Mouse (Mus musculus) left cerebral cortex, adult 2 months (tissue): ENCODE data around the gene 4931440F15Rik. TPM values are rescaled to one million over a fixed set of nuclear protein-coding genes. Genes with fewer than 3 reads are reported as not detected.

ENCODE experiments used
- DNase-seq, 2 experiments: peaks; one replicate each; pipeline ENCODE4 v3.0.0; 2021 to 2022; ENCODE audit warnings: low spot score in 2 of 2, mixed read lengths in 1 of 2; ENCODE audit errors: extremely low spot score in 1 of 2
- H3K27ac ChIP-seq: fragments of 200-600 bp; 2 replicates; pipeline ENCODE4 v1.8.1; 2022
- H3K4me3 ChIP-seq: fragments of 200-600 bp; 2 replicates; pipeline ENCODE4 v1.8.1; 2022
- CTCF ChIP-seq: fragments of 200-600 bp; IDR thresholded peaks from 2 replicates; pipeline ENCODE4 v1.8.1; 2022; ENCODE audit warnings: antibody characterized with exemption, mild to moderate bottlenecking, moderate library complexity
- intact Hi-C: fragments of 180-260 bp; cut with DNase I; formaldehyde crosslinking; loops from one replicate; pipeline ENCODE4 v1.15.1; 2025
- total RNA-seq, 2 experiments: library from RNA; stranded (reverse); gene quantifications; 2 replicates each; pipeline ENCODE4 v1.2.3; 2021

4931440F15Rik gene
- total RNA-seq, 2 experiments from 2014 or later, result 2.7 to 3.4 TPM

DNA sequence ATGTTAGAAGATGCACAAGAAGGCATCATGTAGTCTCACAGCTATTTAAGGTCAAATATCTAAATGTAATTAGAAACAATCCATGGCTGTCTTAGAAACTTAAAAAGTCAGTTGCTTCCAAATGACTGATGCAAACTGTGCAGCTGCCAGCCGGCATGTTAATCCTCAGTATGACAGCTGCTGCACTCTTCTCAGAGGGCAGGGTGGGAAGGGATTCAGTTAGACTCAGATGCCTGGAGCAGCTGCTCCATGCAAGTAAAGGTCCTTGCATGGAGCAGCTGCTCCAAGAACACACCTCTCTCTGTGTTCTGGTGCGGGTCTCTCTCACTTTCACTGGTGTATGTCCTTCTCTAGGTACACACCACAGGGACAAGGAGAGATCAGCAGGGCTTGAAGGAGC is 51.2 kb downstream of the 4931440F15Rik start:
- no peak for DNase-seq
- no peak overlapping the region; the same call in 1 of the 2 replicates for H3K27ac ChIP-seq
- TF ChIP-seq CTCF, result no peak
- H3K4me3 ChIP-seq, result no peak overlapping the region
- intact Hi-C loops, result loop anchor here (10.0 kb wide), 1 partner anchor 111 kb away; no protein-coding TSS in a partner anchor

Other genes with a start within 250 kb of the 4931440F15Rik start
- 100 to 1,000 TPM; 607 to 709 TPM for gene Rtn4, start 132.7 kb downstream of the 4931440F15Rik start, total RNA-seq
- gene Eml6, start 200.4 kb upstream of the 4931440F15Rik start, total RNA-seq, result 10 to 100 TPM; 19.7 to 24.0 TPM